Mouse (Mus musculus): ENCODE data around the gene Rab42. TPM values are rescaled to one million over a fixed set of nuclear protein-coding genes. Genes with fewer than 3 reads are reported as not detected.

Rab42 gene
- under 1 TPM in 1 of 2 experiments, not detected in 1; 0.48 TPM for total RNA-seq (2021)
- long read RNA-seq, experiment 1: 0 reads
- long read RNA-seq, experiment 2, partial matches to known transcripts: 0 of 1 reads
- long read RNA-seq, experiment 2, other reads (novel, unspliced or antisense): 1 of 1 reads

DNA sequence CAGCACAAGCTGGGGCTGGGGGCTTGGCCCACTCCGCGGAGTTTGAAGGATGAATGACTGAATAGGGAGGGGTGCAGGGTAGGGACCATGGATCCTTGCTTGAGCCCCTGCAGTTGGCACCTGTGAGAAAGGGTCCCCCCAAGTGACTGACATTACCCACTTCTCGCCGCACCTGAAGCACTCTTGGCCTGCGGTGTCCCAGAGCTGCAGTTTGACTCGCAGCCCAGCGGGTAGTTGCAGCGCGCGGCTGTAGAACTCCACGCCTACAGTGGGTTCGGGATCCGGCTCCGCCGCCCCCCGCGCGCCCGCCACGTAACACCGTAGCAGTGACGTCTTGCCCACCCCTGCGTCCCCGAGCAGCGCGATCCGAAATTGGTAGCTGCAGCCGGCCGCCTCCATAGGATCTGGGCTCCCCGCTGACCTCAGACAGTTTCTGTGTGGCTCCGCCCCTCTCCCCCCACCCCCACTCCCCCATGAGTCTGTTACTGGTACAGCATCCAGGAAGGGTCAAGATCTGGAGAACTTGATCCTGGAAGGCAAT, at the start of gene Rab42:
Gene Rab42 (minus strand): TSS at position 447 of the 541 bp plus-strand sequence.
- DNase-seq: peak; percentile 55

DNA sequence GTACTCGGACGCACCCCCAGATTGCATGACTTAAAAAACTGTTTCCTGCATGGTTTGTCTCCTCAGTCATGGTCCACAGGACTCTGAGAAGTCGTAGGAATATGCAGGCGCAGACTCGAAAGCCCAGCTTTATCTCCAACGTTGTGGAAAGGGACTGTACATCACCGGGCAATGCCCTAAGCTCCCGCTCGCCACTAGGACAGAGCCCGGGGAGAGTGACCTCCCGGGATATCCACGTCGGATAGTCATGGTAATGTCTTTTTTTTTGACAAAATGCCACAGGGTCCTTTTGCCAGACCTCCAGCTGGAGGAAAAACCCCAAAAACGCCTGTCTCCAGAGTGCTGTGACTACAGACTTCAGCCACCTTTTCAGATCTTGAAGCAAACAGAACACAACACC, 49.6 kb upstream of the Rab42 start:
- DNase-seq: peak; percentile 13

DNA sequence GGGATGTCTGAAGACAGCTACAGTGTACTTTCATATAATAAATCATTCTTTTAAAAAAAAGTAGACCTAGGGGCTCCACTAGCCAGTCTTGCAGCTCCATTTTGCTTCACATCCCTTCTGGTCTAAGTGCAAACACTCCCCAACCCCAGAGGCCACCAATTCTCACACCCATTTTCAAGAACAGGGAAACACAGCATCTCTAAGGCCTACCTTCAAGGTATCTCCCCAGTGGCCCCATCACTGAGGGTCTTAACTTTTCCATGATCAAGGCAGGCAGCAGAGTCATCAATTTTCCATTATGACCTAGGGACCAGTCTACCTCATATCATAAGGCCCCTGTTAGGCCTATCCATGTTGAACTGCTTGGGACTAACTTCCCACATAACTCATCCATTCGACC, 48.2 kb upstream of the Rab42 start:
- DNase-seq: no peak

DNA sequence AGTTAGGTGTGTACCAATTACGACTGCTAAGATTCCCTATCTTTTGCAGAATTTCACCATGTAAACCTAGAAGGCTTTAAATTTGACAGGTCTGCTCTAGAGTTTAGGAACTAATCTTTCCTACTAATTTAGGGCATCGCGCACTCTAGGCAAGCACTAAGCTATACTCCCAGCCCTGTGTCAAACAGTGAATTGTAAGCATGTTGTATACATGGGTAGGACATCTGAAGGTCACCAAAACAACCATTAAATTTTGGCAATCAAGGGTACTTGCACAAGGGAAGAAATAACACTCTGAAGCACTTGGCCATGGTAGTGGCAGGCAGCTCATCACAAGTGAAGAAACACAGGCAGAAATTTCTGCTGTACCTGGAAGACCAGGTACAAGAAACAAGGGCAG, 47.7 kb upstream of the Rab42 start:
- DNase-seq: no peak

DNA sequence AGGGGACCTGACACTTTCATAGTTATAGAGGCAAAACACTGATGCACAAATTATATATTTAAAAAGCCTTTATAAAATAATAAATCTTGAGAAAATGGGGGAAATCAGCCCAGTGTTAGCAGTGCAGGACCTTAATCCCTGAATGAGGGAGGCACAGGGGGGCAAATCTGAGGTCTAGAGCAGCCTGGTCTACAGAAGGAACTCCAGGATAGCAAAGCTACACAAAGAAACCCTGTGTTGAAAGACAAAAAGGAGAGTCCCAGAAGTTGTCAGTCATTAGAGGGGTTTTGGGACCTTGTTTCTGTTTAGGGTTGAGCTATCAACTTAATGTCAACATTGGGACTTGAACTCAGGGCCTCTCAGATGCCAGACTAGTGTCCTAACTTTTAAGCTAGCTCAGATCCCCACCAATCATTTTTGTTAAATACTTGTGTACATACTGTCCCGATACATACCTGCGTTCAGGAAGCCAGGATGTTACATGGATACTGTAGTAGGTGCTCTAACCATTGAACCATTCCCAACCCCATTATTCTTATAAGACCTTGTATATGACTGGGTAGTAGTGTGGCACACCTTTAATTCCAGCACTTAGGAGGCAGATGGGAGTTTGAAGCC, 47.0 kb upstream of the Rab42 start:
- no peak for DNase-seq

DNA sequence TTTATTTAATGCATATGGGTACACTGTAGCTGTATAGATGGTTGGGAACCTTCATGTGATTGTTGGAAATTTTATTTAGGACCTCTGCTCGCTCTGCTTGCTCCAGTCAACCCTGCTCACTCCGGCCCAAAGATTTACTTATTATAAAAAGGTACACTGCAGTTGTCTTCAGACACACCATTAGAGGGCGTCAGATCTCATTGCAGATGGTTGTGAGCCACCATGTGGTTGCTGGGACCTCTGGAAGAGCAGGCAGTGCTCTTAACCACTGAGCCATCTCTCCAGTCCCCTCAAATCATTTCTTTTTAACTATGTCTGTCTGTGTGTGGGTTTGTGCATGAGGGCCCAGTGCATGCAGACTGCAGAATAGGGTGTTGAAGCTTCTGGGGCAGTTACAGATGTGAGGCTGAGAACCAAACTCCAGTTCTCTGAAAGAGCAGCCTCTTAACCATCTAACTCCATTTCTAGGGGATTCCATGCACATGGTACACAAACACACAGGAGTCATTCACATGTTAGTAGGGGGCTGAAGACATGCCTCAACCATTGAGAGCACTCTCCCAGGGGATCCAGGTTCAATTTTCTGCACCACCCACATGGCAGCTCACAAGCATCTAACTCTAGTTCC, 46.4 kb upstream of the Rab42 start:
- DNase-seq: no peak

DNA sequence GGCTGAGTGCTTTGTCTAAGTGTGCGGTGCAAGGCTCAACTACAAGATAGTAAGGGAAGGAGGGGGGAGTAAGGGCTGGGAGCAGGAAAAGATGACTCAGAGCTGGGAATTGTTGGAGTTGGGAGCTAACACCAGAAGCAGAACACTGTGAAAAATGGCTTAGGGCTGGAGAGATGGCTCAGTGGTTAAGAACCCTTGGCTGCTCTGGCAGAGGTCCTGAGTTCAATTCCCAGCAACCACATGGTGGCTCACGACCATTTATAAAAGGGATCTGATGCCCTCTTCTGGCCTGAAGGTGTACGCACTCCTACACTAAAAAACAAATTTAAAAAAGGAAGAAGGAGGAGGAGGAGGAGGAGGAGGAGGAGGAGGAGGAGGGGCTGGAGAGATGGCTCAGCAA, 43.5 kb upstream of the Rab42 start:
- DNase-seq: no peak

DNA sequence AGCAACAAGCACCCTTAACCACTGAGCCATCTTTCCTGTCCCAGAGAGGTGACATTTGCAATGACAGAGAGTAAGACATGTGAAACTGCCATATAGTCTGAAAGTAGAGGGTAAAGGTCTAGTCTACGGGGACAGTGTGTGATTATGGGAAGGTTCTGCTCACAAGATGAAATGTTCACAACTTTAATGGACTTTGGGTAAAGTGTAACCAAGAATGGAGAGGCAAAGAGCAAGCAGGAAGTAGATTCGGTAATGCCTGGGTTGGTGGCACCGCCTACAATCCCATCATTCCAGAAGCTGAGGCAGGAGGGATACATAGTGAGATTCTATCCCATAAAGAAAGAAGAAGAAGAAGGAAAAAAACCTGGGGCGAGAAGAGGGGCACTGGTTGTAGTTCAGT, 43.1 kb upstream of the Rab42 start:
- no peak for DNase-seq

DNA sequence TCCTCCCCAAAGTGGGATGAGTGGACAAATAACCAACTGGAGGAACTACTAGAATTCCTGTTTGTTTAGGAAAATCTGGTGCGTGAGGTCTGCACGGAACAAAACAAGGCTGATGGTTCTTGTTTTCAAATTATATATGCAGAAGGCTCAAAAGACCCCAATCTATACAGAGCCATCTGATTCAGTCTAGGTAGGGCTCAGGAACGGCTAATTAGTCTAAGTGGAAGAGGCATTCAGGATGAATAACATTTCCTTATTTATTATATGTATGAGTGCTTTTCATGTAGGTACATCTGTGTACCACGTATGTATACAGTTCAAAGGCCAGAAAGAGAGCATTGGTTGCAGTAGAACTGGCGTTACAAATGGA, 42.6 kb upstream of the Rab42 start:
- no peak for DNase-seq

DNA sequence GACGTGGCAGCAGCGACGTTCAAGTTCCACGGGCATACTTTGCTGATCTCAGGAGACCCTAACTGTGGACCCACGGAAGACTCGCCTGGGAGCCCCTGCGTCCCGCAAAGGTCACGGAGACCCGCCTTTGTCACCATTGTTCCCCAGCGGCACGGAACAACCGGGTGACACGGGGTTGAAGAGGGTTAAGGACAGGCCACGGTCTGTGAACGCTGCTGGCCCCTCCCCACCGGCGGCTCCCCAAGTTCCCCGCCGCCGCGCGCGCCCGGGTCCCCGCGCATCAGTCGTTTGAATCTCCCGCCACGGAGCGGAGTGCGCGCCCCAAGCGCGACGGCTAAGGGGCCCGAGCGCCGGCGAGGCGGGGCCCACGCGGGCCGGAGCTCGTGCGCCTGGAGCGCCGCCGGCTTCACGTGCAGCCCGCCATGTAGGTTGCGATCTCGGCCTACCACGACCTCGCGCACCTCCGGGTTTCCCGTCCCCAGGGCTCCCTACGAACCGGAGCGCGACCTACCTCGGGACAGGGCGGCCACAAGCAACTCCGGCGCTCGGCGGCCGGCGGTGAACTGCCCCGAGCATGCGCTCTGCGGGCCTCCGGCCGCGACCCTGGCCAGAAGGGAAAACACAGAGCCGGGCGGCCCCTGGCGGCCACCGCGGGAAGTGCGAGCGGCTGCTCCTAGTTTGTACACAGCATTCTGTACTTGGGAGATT, 42.1 kb upstream of the Rab42 start:
- peak; percentile 89 for DNase-seq

DNA sequence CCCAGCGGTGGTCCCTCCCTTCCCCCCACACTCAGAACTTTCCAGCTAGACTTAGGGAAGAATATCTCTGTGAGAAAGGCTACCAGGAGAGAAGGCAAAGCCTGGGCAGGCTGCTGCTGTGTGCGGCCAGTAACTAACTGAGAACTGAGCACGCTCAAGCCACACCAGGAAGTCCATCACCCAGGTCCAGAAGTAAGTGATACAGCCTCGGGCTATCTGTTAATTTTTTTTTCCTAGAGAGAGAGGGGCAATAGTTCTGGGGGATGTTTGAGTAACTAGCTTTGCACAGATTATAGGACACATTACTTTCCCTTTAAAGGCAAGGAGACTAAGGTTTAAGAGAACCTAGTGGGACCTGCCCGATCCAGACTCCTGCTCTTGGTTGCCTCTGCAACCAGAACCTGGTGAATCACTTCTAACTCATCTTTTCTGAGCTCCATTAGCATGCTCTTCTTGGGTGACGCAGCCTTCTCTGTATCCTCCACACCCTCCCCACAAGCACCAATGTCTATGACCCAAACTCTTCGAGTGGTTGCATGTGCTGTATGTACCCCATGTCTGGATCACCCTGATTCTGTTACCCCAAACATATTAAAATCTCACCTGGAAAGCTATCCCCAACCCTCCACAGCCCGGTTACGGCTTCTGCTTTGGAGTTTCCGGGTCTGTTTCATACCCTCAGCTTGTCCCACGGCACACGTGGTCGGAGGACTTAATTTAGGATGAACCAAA, 41.4 kb upstream of the Rab42 start:
- DNase-seq: no peak

DNA sequence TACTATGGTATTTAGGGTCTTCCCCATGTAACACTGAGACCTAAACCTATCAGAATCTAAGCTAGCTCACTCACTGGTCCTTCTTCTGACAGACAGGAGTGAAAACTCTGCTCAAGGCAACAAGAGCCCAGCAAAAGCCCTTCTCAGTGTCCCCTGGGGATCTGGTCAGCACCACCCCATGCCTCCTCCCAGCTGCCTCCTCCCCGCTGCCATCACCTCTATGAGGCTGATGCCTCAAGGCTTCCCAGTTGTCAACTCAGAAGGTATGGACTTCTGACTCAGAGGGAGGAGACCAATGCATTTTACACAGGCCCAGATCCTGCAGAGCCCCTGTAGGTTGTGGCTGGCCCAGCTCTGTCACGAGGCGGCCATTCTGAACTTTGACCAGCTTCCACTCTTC, 38.3 kb upstream of the Rab42 start:
- DNase-seq: no peak

DNA sequence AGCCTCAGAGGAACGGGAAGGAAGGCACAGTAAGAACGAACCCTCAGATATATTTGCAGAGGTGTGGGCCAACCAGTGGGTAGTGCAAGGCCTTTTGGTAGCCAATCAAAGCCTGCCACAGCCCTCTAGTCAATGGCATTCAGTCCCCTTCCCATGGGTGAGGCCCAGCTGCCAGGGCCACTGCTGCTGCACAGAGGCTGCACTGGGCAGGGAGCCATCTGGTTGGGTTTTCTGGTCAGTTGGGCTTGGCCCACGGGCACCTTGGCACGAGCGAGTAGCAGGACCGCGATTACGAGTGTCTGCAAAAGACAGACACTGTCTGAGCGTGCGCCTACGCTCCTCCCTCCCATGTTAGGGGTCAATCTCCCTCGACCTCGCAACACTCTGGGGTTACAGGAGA, 35.8 kb upstream of the Rab42 start:
- peak; percentile 58 for DNase-seq

DNA sequence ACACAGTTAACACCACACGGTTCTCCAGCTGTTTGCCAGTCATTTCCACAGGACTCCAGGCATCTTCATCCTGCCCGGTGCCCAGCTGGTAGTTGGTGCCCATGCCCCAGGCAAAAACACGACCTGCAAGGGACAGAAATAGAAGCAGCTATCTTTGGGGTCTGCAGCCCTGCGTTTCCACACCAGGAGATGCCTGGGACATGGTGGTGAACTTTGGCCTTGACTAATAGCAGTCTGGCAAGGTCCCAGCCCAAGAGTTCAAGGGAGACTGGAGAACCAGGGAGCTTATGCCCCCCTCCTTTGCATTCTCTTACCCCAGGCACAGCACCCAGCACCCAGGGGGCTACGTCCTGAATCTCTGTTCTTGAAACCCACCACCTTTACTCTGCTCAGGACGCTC, 29.7 kb upstream of the Rab42 start:
- no peak for DNase-seq

DNA sequence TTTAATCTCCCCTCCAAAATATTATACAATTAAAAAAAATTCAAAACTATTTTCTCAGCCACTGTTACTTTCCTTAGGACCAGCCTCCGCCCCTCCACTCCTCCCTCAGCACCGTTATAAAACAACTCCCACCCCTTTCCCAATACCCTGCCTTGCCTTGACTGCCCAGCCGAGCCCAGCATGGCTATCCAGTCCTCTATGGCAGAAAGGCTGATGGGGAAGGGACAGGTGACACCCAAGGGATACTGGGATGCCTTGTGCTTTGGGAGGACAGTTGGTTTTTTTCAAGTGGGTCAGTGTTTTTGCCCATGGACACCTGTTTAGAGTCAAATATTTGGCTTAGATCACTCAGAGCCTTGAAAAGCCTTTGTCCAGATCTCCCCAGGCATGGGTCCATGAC, 28.8 kb upstream of the Rab42 start:
- no peak for DNase-seq

DNA sequence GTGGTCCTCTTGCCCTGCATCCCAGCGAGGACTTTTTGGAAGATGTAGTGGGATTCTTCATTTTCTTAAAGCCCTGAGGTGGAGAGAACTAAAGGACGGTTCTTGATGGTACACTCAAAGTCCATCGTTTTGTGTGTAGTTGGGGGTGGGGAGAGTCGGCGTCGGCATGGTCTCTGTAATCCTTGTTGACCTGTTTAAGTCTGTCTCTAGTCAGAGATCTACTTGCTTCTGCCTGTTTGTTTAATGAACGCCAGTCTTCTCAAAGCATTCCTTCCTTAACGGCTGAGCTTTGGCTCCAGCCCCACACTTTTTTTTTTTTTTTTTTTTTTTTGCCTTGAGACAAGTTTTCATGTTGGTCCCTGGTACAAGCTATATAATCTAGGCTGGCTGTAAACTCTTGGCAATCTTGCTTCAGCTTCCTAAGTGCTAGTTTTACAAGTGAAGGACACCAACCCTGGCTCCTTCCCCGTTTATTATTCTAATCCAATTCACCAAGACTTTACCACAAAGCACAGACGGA, 26.7 kb upstream of the Rab42 start:
- no peak for DNase-seq

DNA sequence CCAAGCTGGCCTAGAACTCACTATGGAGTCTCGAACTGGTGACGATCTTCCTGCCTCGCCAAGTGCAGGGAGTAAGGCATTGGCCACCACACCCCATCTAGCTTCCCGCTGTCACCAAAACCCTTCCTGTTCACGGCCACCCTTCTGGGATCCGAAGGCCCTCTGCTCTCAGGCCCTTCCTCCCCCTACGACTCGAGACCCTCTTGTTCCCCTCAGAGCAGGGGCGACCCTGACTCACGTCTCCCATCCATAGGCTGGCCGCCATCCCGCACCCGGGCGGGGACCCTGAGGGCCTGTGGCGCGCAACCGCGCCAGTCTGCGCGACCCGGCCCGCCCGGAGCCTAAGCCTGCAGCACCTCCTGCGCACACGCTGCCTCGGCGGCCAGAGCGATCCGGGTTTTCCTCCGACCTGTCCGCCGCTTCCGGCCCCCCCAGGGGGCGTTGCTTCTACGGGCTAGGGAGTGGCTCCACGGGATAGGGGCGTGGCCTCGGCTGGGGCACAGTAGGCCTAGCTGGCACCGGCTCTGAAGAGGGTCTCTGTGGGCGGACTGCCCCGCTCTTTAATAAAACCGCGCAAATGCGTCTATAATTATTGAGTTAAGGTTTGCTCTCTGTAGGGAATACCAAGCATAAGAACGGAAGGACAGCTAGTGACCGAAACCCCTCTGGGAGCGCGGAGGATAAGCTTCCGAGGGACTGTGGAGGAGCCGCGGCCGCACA, 26.1 kb upstream of the Rab42 start, which contains the start of gene Trnau1ap:
Gene Trnau1ap (minus strand): TSS at position 424 of the 720 bp plus-strand sequence.
- peak; percentile 88 for DNase-seq

DNA sequence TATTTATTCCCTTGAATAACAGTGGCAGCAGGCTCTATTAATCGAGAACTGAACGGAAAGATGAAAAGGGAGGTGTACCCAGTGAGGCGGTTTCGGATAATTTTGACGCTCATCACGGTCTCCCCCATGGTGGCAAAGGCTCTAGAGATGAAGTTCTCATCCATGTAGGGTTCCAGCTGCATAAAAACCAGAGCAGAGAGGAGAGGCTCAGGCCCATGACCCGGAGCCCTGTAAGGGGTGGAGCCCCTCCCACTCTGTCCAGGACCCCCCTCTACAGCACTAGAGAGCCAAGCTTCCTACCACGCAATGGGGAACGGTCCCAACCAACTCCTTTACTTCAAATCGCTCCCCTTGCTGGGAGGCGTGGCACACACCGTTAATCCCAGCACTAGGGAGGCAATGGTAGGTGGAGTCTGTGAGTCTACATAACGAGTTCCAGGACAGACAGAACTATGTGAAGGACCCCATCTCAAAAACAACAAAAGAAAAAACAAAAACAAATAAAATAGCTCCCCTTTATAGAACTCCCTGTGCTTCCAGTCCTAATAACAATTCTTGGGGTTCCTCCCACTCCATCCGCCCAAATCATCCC, 25.3 kb upstream of the Rab42 start:
- no peak for DNase-seq

DNA sequence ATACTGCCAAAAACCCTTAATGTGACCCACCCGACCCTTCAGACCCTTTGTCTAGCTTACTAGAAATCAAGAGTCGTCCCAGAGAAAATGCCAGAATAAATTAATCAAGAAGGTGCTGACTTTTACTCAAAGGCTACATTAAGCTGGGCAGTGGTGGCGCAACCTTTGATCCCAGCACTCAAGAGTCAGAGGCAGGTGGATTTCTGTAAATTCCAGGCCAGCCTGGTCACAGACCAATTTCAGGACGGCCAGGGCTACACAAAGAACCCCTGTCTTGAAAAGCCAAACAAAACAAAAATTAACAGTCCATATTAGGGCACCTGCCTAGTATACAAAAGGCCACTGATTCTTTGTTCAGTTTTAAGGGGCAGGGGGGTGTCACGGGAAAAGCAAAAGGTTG, 23.3 kb upstream of the Rab42 start:
- no peak for DNase-seq

DNA sequence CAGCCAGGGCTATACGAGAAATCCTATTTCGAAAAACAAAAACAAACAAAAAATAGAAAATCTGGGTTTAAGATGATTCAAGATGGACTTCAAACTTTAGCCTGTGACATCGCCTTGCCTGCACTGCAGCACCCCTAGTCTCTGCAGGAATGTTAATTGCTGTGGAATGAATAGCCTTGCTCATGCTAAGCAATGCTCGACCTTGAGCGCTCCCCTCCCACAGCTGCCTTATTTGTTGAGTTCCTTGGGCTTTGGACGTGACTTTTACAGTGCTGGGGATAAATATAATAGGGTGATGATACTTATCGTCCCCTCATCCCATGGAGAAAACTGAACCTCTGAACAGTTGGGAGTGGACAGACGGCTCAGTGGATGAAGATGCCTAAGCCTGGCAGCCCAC, 12.5 kb upstream of the Rab42 start:
- no peak for DNase-seq

DNA sequence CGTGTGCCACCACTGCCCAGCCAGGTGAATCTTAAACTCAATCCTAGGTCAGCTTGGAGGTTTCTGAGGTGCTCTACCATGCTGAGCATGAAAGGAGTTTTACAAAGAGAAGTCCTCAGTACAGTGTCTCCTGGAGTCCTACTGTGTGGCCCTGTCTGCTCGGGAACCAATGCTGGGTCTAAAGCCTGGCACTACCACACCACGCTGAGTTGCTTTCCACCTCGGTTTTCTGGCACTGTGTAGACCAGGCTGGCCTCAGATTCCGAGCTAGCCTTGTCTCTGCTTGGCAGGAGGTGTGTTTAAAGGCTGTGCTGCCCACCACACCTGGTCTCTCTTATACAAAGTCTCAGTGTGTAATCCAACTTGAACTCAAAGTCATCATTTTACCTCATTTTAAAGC, 9.4 kb upstream of the Rab42 start:
- no peak for DNase-seq

Measured in gastrocnemius, postnatal 25 days (tissue).